Mouse (Mus musculus) left cerebral cortex, adult 18-20 months (tissue): ENCODE results near the gene Srpr. TPM values are rescaled to one million over a fixed set of nuclear protein-coding genes. Genes with fewer than 3 reads are reported as not detected.
A peak's percentile ranks its signal among the peaks of the same experiment; 100 is the strongest.

ENCODE experiments used
- DNase-seq, 2 experiments: peaks; one replicate each; pipeline ENCODE4 v3.0.0; 2021 to 2022; ENCODE audit warnings: low spot score in 2 of 2, mixed read lengths in 1 of 2
- total RNA-seq, 2 experiments: library from RNA; stranded (reverse); gene quantifications; 2 replicates each; pipeline ENCODE4 v1.2.3; 2021

Gene Srpr
- total RNA-seq, 2 experiments from 2014 or later = 65.5 to 68.8 TPM

GRCm38 (mm10) chr9:35249476-35249875 lies 49.5 kb downstream of the Srpr start:
- DNase-seq = no peak

GRCm38 (mm10) chr9:35257365-35257764 lies 57.4 kb downstream of the Srpr start:
- no peak for DNase-seq

DNA sequence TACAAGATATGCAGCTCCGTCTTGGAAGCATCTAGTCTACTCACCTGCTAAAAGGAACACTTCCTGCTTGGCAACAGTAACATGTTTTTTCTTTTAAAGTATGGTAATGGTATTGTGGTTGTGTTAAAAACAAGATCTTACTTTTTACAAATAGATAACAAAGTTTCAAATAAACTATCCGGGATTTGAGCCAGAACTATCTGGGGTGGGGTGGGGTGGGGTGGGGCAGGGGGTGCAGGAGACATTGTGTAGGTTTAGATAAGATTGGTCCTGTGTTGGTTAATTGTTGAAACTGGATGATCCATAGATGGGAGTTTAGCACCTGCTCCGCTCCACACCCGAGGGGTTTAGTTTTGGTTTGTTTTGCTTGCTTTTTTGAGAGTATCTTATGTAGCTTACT lies 62.4 kb downstream of the Srpr start:
- no peak for DNase-seq

DNA sequence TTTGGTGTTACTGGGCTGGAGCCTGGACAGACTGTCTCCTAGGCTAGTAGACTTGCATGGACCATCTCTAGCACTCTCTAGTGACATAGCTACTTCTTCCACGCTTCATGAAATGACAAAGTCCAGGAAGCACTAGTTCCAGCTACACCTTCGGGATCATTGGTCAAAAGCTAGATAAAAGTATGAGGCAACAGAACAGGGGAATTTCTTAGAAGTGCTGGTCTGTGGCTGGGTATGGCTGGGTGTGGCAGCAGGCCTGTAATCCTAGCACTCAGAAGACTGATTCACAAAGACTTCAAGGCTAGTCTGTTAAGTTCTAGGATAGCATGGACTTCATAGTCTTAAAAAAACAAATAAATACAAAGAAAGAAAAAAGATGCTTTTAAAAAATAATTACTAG lies 63.5 kb downstream of the Srpr start:
- no peak for DNase-seq

GRCm38 (mm10) chr9:35264509-35264908 lies 64.5 kb downstream of the Srpr start:
- no peak for DNase-seq

DNA sequence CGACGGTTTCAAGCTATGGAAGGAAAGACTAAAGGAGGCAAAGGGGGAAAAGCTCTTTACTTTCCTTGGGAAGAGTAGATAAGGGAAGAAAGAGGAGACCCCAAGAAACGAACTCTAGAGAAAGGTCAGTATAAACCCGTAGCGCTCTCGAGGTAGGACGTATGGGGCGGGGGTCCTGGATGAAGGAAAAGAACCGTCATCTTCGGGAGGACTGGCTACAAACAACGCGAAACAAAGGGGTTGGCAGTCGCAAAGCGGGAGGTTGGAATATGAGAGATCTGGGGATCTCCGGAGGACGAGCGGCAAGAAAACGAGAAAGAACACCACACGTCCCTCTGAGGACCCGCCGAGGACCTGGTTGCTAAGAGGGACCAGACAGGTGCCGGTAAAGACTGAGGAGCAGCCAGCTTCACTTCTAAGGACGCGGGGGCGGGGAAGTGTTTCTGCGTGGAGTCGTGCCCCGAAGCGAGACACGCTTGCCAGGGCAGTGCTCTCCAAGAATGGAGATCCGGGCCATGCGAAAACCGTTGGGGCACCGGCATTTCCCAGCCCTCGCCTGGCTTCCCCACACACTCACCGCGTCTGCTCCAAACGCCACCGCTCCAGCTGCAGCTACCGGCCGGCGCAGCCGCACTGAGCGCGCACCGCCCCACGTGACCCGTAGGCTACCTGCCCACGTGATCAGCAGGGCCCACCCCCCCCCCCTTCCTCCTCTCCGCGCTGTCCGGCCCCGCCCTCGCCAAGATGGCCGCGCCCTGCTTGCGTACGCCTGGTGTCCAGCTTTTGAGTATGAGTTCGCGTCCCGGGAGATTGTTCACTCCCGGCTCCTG lies 67.4 kb downstream of the Srpr start, which contains the start of the genes Fam118b and Rpusd4:
Gene Fam118b, minus strand, starts transcription at position 660 of the 830 bp plus-strand sequence.
Gene Rpusd4, plus strand, starts transcription at position 720 of the 830 bp plus-strand sequence.
- DNase-seq = peak; percentile 93 to 94

GRCm38 (mm10) chr9:35267976-35268715 lies 68.2 kb downstream of the Srpr start:
- peak in 1 of 2 experiments; percentile 11 for DNase-seq

GRCm38 (mm10) chr9:35277855-35278365 lies 77.9 kb downstream of the Srpr start:
- no peak for DNase-seq

- DNase-seq = no peak
These were observed 78.5 kb downstream of the Srpr start for GRCm38 (mm10) chr9:35278451-35278850.

- peak; percentile 49 to 62 for DNase-seq
These were observed 82.3 kb downstream of the Srpr start for GRCm38 (mm10) chr9:35282006-35282850.

DNA sequence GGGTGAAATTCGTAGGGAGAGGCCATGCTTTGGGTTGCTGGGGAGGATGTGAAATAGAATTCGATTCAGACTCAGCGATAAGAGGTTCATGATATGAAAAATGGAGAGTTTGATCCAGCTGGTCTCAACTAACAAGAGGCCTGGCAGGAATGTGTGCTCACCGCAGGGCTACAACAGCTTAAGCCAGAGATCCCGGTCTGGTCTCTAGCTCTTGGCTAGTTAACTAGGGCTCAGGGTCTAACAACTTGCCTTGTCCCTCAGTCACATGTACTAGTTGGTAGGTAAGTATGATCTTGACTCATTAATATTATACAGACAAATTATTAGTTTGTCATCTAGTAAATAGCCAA lies 82.9 kb downstream of the Srpr start:
- DNase-seq = no peak

DNA sequence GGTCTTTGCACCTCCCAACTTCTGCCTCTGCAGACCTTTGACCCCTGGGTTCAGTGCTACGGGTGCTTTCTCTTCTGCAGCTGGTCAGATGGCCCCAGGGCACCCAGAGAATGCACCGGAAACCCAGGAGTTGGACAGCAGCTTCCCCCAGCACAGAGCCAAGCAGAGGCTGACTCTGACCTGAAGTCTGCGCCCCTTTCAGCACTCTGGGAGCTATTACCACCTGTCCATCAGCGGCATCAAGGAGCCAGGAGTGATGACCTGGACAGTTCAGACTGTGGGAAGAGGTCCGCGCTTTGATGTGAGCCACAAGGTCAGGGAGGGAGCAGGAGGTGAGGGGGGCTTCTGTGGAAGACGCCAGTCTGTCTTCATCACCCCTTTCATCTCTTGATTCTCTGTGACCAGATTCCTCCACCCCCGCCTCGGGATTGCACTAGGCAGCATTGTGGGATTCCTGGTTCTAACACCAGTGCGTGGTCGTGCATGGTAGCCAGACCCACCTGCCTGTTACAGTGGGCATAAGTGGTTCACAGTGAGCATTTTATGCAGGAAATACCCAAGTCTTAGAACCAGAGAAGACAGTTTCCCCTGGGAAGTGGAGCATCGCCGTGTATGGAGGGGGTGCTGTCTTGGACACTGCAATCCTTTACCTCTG lies 83.6 kb downstream of the Srpr start:
- DNase-seq = no peak

GRCm38 (mm10) chr9:35284351-35284750 lies 84.4 kb downstream of the Srpr start:
- DNase-seq = no peak

GRCm38 (mm10) chr9:35286351-35286750 lies 86.4 kb downstream of the Srpr start:
- DNase-seq = no peak

- DNase-seq = no peak
These were observed 90.0 kb downstream of the Srpr start for GRCm38 (mm10) chr9:35289992-35290391.

DNA sequence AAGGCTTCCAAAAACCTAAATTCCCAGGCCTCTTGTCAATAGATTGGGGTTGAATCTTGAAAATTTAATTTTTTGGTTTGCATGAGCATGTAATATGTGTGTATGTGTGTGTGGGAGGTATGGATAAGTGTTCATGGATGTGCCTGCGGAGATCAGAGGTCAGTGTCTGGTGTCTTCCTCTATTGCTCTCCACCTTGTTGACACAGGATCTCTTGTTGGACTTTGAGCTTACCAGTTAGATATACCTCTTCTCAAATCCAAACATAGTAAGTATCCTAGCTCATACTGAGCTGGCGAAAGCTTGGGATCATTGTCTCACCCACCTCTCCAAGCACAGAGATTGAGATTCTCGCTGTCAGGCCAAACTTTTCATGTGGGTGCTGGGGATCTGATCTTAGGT lies 90.4 kb downstream of the Srpr start:
- no peak for DNase-seq

- DNase-seq = no peak
These were observed 90.9 kb downstream of the Srpr start for GRCm38 (mm10) chr9:35290916-35291315.

GRCm38 (mm10) chr9:35293465-35293864 lies 93.5 kb downstream of the Srpr start:
- DNase-seq = no peak
